ENCODE assay signal across 19 mouse cellular contexts in genomic region chr15:90938469-90938868, GRCm38 (mm10).
"Had no signal": no experiment of that assay in that cellular context is flagged by ENCODE, and none has a peak within 500 bp of the region (broad histone marks: within the 10 kb centered on the region; RNA-seq: fewer than 3 reads in every experiment).

No protein-coding gene starts in this region.

- H3K4me2 ChIP-seq: lung, embryonic 14.5 days; midbrain, embryonic 12.5 days; neural tube, embryonic 13.5 days; neural tube, embryonic 15.5 days had no signal

- H3K9ac ChIP-seq: lung, embryonic 14.5 days; midbrain, embryonic 12.5 days; neural tube, embryonic 13.5 days; neural tube, embryonic 15.5 days had no signal

- DNase-seq: lung, adult 18-20 months; lung, embryonic 14.5 days; lung, postnatal 10 days; lung, postnatal 4 days; midbrain, embryonic 14.5 days; retina, postnatal 1 day; right cerebral cortex, adult 18-20 months; right cerebral cortex, postnatal 25 days; right cerebral cortex, postnatal 4 days; spleen, adult 18-20 months; thymus, adult 18-20 months; thymus, postnatal 14 days; thymus, postnatal 36 days had no signal

- H3K4me3 ChIP-seq: midbrain, embryonic 10.5 days; midbrain, embryonic 12.5 days; myocyte; neural tube, embryonic 13.5 days; neural tube, embryonic 15.5 days had no signal

- H3K4me1 ChIP-seq: midbrain, embryonic 10.5 days; midbrain, embryonic 12.5 days; neural tube, embryonic 13.5 days; neural tube, embryonic 15.5 days had no signal

- H3K27me3 ChIP-seq: midbrain, embryonic 12.5 days; neural tube, embryonic 13.5 days; neural tube, embryonic 15.5 days had no signal

- ATAC-seq: midbrain, embryonic 16.5 days had no signal

- H3K9me3 ChIP-seq: midbrain, embryonic 12.5 days; neural tube, embryonic 13.5 days; neural tube, embryonic 15.5 days had no signal

- H3K27ac ChIP-seq: midbrain, embryonic 10.5 days; midbrain, embryonic 12.5 days; neural tube, embryonic 13.5 days; neural tube, embryonic 15.5 days had no signal
